Mouse (Mus musculus) forebrain, embryonic 10.5 days (tissue): ENCODE measurements at regions not wholly inside any gene's neighbourhood (a gene's known extent, or its start where the extent isn't known, plus 50 kb on each side); places are given as distances from the start of the nearest gene placed in this dataset.
A peak's percentile ranks its signal among the peaks of the same experiment; 100 is the strongest.

ENCODE experiments used
- DNase-seq: peaks from one replicate; pipeline ENCODE4 v3.0.0-alpha.2; 2017; ENCODE audit warnings: low spot score; ENCODE audit errors: extremely low spot score
- H3K27ac ChIP-seq: fragments of 300-500 bp; sonication (generic); 2 replicates; pipeline ENCODE4 v1.5.1; 2016; ENCODE audit warnings: mild to moderate bottlenecking
- H3K27me3 ChIP-seq: fragments of 300-500 bp; sonication (generic); 2 replicates; pipeline ENCODE4 v1.6.1; 2016; ENCODE audit warnings: mild to moderate bottlenecking; ENCODE audit not compliant: poor library complexity, severe bottlenecking
- H3K36me3 ChIP-seq: fragments of 300-500 bp; sonication (generic); replicated peaks from 2 replicates; pipeline ENCODE4 v1.6.1; 2016; ENCODE audit warnings: mild to moderate bottlenecking, moderate library complexity
- H3K4me1 ChIP-seq: fragments of 300-500 bp; sonication (generic); 2 replicates; pipeline ENCODE4 v1.6.1; 2016
- H3K4me3 ChIP-seq: fragments of 300-500 bp; sonication (generic); 2 replicates; pipeline ENCODE4 v1.5.1; 2016; ENCODE audit warnings: mild to moderate bottlenecking, moderate library complexity
- H3K9me3 ChIP-seq: fragments of 300-500 bp; sonication (generic); 2 replicates; pipeline ENCODE4 v1.6.1; 2016; ENCODE audit warnings: mild to moderate bottlenecking, moderate library complexity
- WGBS: fragments of 180-500 bp; shearing (Covaris S2); methylation state at CpG from one replicate; pipeline ENCODE4 v1.1.7; 2016; 5-methylcytosine and 5-hydroxymethylcytosine counted together

DNA sequence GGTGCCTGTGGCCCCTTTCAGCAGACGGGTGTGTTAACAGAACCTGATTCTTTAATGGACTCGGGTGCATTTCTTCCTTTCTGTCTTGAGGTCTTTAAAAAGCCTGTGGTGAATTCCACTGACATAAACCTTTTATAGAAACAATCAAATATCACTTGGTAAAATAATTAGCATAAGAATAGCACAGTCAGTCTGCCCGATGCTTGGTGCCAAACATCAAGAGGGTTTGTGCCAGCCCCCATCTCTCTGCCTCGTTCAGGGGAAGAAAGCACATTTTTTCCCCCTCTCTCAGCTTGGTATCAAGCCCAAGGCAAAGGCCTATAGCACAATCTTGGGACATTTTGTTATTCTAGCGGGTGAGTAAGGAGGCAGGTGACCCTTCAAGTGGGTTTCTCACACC is 169.8 kb downstream of the Maf start:
- Histone ChIP-seq H3K27me3 (no peaks in the 10 kb centered on the region), H3K9me3 (no peaks in the 10 kb centered on the region), H3K4me1 (peaks cover 13% of the 10 kb centered on the region), H3K27ac (no peak overlapping the region), H3K36me3 (no peaks in the 10 kb centered on the region), H3K4me3 (no peak overlapping the region)
- no peak for DNase-seq
- 70% methylated on average over 5 of the region's 5 CpGs for WGBS

GRCm38 (mm10) chr8:115536554-115537346 is 170.8 kb downstream of the Maf start:
- H3K27ac ChIP-seq: 0 out of 2 replicates have a peak overlapping the region, but pooled peaks have one; percentile 20
- no peaks in the 10 kb centered on the region for H3K36me3 ChIP-seq
- no peaks in the 10 kb centered on the region for H3K27me3 ChIP-seq
- WGBS: 85% methylated on average over 19 of the region's 19 CpGs
- no peaks in the 10 kb centered on the region for H3K9me3 ChIP-seq
- peaks cover 22% of the 10 kb centered on the region for H3K4me1 ChIP-seq
- no peak overlapping the region for H3K4me3 ChIP-seq
- no peak for DNase-seq

DNA sequence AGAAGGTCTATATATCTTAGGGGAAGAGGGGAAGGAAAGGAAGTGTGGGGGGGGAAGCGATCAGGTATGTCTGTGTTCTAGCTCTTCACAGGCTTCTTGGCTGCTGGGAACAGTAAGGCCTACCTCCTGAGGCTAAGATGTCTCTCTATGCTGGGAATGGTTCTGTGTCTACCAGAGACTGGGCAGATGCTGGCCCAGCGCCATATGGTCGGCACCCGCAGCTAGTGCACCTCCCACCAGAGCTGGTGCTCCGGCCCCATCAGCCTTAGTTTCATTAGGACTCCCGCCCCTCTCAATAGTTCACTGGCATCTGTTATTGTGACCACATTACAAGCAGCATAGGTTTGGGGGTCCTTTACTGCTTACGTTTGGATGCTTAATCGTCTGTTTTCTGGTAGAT is 171.6 kb downstream of the Maf start:
- no peaks in the 10 kb centered on the region for H3K9me3 ChIP-seq
- no peaks in the 10 kb centered on the region for H3K27me3 ChIP-seq
- no peaks in the 10 kb centered on the region for H3K36me3 ChIP-seq
- H3K4me1 ChIP-seq: peaks cover 29% of the 10 kb centered on the region
- H3K4me3 ChIP-seq: no peak overlapping the region
- 0 out of 2 replicates have a peak overlapping the region, but pooled peaks have one; percentile 20 for H3K27ac ChIP-seq
- 87% methylated on average over 8 of the region's 8 CpGs for WGBS
- no peak for DNase-seq

DNA sequence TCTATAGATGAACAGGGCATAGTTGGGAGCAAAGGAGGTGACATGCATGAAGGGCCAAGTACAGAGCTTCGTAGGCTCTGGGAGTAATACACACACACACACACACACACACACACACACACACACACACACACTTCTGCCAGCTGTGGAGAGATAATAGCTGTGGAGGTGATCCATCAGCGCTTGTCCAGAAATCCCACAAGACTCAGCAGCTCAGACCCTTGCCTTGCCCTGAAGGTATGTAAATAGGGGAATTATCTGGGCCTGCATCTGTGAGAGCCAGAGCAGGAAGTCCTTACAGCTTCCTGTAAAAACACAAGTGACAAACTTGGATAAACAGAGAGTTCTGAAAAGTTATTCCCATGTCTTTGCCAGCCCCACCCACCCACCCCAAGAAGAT is 173.6 kb downstream of the Maf start:
- Histone ChIP-seq H3K4me3 (no peak overlapping the region), H3K4me1 (peaks cover 39% of the 10 kb centered on the region), H3K36me3 (no peaks in the 10 kb centered on the region), H3K27me3 (no peaks in the 10 kb centered on the region), H3K27ac (no peak overlapping the region), H3K9me3 (no peaks in the 10 kb centered on the region)
- DNase-seq: no peak
- WGBS: 63% methylated on average over 2 of the region's 2 CpGs

GRCm38 (mm10) chr8:115531343-115531742 is 176.3 kb downstream of the Maf start:
- WGBS: 90% methylated on average over 6 of the region's 6 CpGs
- H3K4me3 ChIP-seq: no peak overlapping the region
- H3K4me1 ChIP-seq: peaks cover 26% of the 10 kb centered on the region
- H3K27ac ChIP-seq: no peak overlapping the region
- DNase-seq: no peak
- no peaks in the 10 kb centered on the region for H3K9me3 ChIP-seq
- no peaks in the 10 kb centered on the region for H3K27me3 ChIP-seq
- H3K36me3 ChIP-seq: no peaks in the 10 kb centered on the region

DNA sequence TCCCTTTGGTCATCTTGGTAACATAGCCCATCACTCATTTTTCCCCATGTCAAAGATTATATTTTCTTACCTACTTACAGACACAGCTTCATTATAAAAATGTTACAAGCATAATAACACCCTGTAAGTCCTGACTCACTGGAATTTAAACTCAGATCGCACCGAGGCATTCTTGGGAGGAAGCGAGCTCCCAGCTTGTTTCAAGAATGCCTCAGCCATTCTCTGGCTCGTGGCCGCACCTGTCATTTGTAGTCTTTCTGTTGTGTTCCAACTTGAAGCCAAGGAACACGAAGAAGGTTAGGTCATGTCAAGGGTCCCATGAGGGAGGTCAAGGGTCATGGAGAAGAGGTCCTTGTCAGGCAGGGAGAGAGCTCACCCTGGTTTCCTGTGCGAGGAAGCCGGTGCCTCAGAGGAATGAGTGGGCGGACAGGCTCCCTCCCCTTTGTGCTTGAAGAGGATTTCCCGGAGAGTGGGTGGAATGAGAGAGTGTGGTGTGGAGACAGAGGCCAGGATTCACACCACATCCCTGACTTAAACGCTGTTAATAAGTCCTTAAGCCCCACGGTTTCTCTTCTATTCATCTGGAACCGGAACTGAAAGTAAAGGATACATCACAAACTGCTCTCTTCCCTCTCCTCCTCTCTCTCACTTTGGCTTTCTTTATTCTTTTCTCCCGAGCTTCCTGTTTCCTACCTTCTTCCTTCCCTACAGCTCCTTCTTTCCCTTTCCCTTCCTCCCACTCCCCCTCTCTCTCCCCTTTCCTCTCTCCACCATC is 177.8 kb downstream of the Maf start:
- DNase-seq: no peak
- Histone ChIP-seq H3K27ac (no peak overlapping the region), H3K4me1 (peaks cover 26% of the 10 kb centered on the region), H3K36me3 (no peaks in the 10 kb centered on the region), H3K9me3 (no peaks in the 10 kb centered on the region), H3K27me3 (no peaks in the 10 kb centered on the region), H3K4me3 (no peak overlapping the region)
- WGBS: 59% methylated on average over 14 of the region's 14 CpGs

GRCm38 (mm10) chr8:115528879-115529278 is 178.7 kb downstream of the Maf start:
- Histone ChIP-seq H3K4me1 (peaks cover 26% of the 10 kb centered on the region), H3K27ac (no peak overlapping the region), H3K36me3 (no peaks in the 10 kb centered on the region), H3K4me3 (no peak overlapping the region), H3K9me3 (no peaks in the 10 kb centered on the region), H3K27me3 (no peaks in the 10 kb centered on the region)
- DNase-seq: no peak
- 93% methylated on average over 11 of the region's 11 CpGs for WGBS

DNA sequence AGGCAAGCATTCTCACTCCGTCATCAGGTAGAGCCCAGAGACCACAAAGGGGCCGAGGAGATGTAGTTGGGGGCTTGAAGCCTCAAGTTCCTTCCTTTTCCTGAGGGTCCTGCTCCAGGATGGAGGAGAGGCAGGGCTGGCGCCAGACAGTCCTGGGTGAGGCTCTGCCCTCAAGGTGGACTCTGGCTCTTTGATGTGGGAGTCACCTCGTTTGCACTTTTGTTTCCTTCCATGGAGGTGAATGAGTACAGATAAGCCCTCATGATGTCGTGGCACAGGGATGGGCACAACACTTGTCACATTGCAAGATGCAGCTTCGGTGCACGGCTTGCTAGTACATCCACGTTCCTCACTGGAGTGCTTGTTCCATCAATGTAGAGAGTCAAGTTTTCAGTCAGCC is 182.4 kb downstream of the Maf start:
- H3K27ac ChIP-seq: no peak overlapping the region
- H3K4me1 ChIP-seq: 0 out of 2 replicates have a peak, but pooled peaks cover 9% of the 10 kb centered on the region
- H3K36me3 ChIP-seq: no peaks in the 10 kb centered on the region
- no peaks in the 10 kb centered on the region for H3K27me3 ChIP-seq
- no peak for DNase-seq
- 89% methylated on average over 8 of the region's 8 CpGs for WGBS
- H3K9me3 ChIP-seq: no peaks in the 10 kb centered on the region
- no peak overlapping the region for H3K4me3 ChIP-seq

GRCm38 (mm10) chr8:115524713-115525112 is 182.9 kb downstream of the Maf start:
- H3K27me3 ChIP-seq: no peaks in the 10 kb centered on the region
- no peaks in the 10 kb centered on the region for H3K36me3 ChIP-seq
- 90% methylated on average over 8 of the region's 8 CpGs for WGBS
- no peak overlapping the region; the same call in 1 of the 2 replicates for H3K27ac ChIP-seq
- no peak for DNase-seq
- H3K4me1 ChIP-seq: 0 out of 2 replicates have a peak, but pooled peaks cover 5% of the 10 kb centered on the region
- H3K4me3 ChIP-seq: no peak overlapping the region
- no peaks in the 10 kb centered on the region for H3K9me3 ChIP-seq

GRCm38 (mm10) chr8:115522527-115522926 is 185.1 kb downstream of the Maf start:
- peaks cover 8% of the 10 kb centered on the region; the same call in 1 of the 2 replicates for H3K4me1 ChIP-seq
- H3K27ac ChIP-seq: no peak overlapping the region
- no peaks in the 10 kb centered on the region for H3K36me3 ChIP-seq
- no peak for DNase-seq
- H3K9me3 ChIP-seq: no peaks in the 10 kb centered on the region
- H3K4me3 ChIP-seq: no peak overlapping the region
- 72% methylated on average over 5 of the region's 5 CpGs for WGBS
- H3K27me3 ChIP-seq: no peaks in the 10 kb centered on the region

- no peak for DNase-seq
- no peaks in the 10 kb centered on the region for H3K9me3 ChIP-seq
- no peak overlapping the region for H3K27ac ChIP-seq
- H3K4me3 ChIP-seq: no peak overlapping the region
- no peaks in the 10 kb centered on the region for H3K36me3 ChIP-seq
- peaks cover 5% of the 10 kb centered on the region; the same call in 1 of the 2 replicates for H3K4me1 ChIP-seq
- WGBS: 68% methylated on average over 4 of the region's 4 CpGs
- H3K27me3 ChIP-seq: peaks cover 4% of the 10 kb centered on the region; the same call in 1 of the 2 replicates
These were observed 191.9 kb downstream of the Maf start for GRCm38 (mm10) chr8:115515647-115516046.

GRCm38 (mm10) chr8:115514485-115514884 is 193.1 kb downstream of the Maf start:
- peaks cover 4% of the 10 kb centered on the region; the same call in 1 of the 2 replicates for H3K27me3 ChIP-seq
- H3K9me3 ChIP-seq: no peaks in the 10 kb centered on the region
- WGBS: 80% methylated on average over 3 of the region's 3 CpGs
- no peak overlapping the region for H3K27ac ChIP-seq
- no peak for DNase-seq
- H3K4me1 ChIP-seq: peaks cover 5% of the 10 kb centered on the region; the same call in 1 of the 2 replicates
- no peak overlapping the region for H3K4me3 ChIP-seq
- H3K36me3 ChIP-seq: no peaks in the 10 kb centered on the region

GRCm38 (mm10) chr8:115507180-115507579 is 200.4 kb downstream of the Maf start:
- no peaks in the 10 kb centered on the region for H3K4me1 ChIP-seq
- H3K36me3 ChIP-seq: no peaks in the 10 kb centered on the region
- no peak overlapping the region for H3K4me3 ChIP-seq
- no peaks in the 10 kb centered on the region for H3K9me3 ChIP-seq
- H3K27ac ChIP-seq: no peak overlapping the region
- DNase-seq: no peak
- no peaks in the 10 kb centered on the region for H3K27me3 ChIP-seq
- WGBS: 94% methylated on average over 4 of the region's 4 CpGs
